Mouse (Mus musculus): Measurements from ENCODE around the gene Atp6v1c2.

The Atp6v1c2 gene

GRCm38 (mm10) chr12:17329259-17329658 lies at the start of gene Atp6v1c2:
TSS of gene Atp6v1c2 (minus strand) at chr12:17329359.
- DNase-seq: no peak

GRCm38 (mm10) chr12:17376521-17376920 lies 47.4 kb upstream of the Atp6v1c2 start:
- DNase-seq: peak; percentile 64 to 71

- no peak for DNase-seq
These were observed 46.1 kb upstream of the Atp6v1c2 start for GRCm38 (mm10) chr12:17375243-17375642.

- DNase-seq: no peak
These were observed 44.4 kb upstream of the Atp6v1c2 start for GRCm38 (mm10) chr12:17373470-17373975.

GRCm38 (mm10) chr12:17372696-17373095 lies 43.5 kb upstream of the Atp6v1c2 start:
- DNase-seq: no peak

GRCm38 (mm10) chr12:17371589-17372235 lies 42.6 kb upstream of the Atp6v1c2 start:
- peak; percentile 47 to 52 for DNase-seq

GRCm38 (mm10) chr12:17369551-17370325 lies 40.6 kb upstream of the Atp6v1c2 start:
- peak; percentile 49 to 52 for DNase-seq

GRCm38 (mm10) chr12:17369111-17369510 lies 40.0 kb upstream of the Atp6v1c2 start:
- DNase-seq: no peak

GRCm38 (mm10) chr12:17366981-17367380 lies 37.8 kb upstream of the Atp6v1c2 start:
- DNase-seq: peak; percentile 75 to 87

GRCm38 (mm10) chr12:17362316-17362715 lies 33.2 kb upstream of the Atp6v1c2 start:
- DNase-seq: peak; percentile 56 to 74

- peak; percentile 20 to 65 for DNase-seq
These were observed 31.5 kb upstream of the Atp6v1c2 start for GRCm38 (mm10) chr12:17360650-17361049.

- DNase-seq: no peak
These were observed 30.9 kb upstream of the Atp6v1c2 start for GRCm38 (mm10) chr12:17360104-17360503.

GRCm38 (mm10) chr12:17358981-17359380 lies 29.8 kb upstream of the Atp6v1c2 start:
- DNase-seq: peak; percentile 81 to 87

- DNase-seq: no peak
These were observed 28.6 kb upstream of the Atp6v1c2 start for GRCm38 (mm10) chr12:17357795-17358194.

GRCm38 (mm10) chr12:17356853-17357252 lies 27.7 kb upstream of the Atp6v1c2 start:
- no peak for DNase-seq

GRCm38 (mm10) chr12:17350106-17350505 lies 20.9 kb upstream of the Atp6v1c2 start:
- DNase-seq: no peak

- DNase-seq: peak; percentile 90 to 95
These were observed 19.2 kb upstream of the Atp6v1c2 start, which contains the start of gene Nol10 for GRCm38 (mm10) chr12:17348048-17349036. TSS of gene Nol10 (plus strand) at chr12:17348458.

- DNase-seq: peak in 1 of 2 experiments; percentile 24
These were observed 18.3 kb upstream of the Atp6v1c2 start for GRCm38 (mm10) chr12:17347327-17348047.

GRCm38 (mm10) chr12:17339114-17339905 lies 10.2 kb upstream of the Atp6v1c2 start:
- DNase-seq: no peak

GRCm38 (mm10) chr12:17338338-17338737 lies 9.2 kb upstream of the Atp6v1c2 start:
- DNase-seq: no peak

- DNase-seq: peak; percentile 20 to 40
These were observed 4.3 kb upstream of the Atp6v1c2 start for GRCm38 (mm10) chr12:17333459-17333858.
